Mouse (Mus musculus): ENCODE measurements around the gene Nxpe3.

GRCm38 (mm10) chr16:55816202-55816941, 78.7 kb downstream of the Nxpe3 start:
- TF ChIP-seq CTCF (IDR thresholded peaks at IDR 0.05; ENCODE audit: borderline replicate concordance, extremely low read depth, insufficient read depth, insufficient read length) (no peak), POLR2A (IDR thresholded peaks at IDR 0.05; ENCODE audit: borderline replicate concordance, extremely low read depth, insufficient read depth, insufficient read length, poor library complexity, severe bottlenecking) (no peak)

Data from brain, embryonic 14.5 days (tissue).